Comparison of ENCODE assay signal across 18 mouse cellular contexts in genomic region chr11:58096160-58096559, GRCm38 (mm10). TPM values are rescaled to one million over a fixed set of nuclear protein-coding genes. Genes with fewer than 3 reads are reported as not detected.
DNase-seq lines count a peak whose midpoint lies in the region; ATAC-seq and TF ChIP-seq lines count a peak whose summit lies in the region.
"Had no signal": no experiment of that assay in that cellular context is flagged by ENCODE, and none has a peak within 500 bp of the region (broad histone marks: within the 10 kb centered on the region; RNA-seq: fewer than 3 reads in every experiment).

No protein-coding gene starts in this region.

- peak overlapping the region; percentile 1; the same call in 1 of the 2 replicates for H3K27ac ChIP-seq in liver, embryonic 15.5 days (replicated peaks)
- no peak overlapping the region for H3K27ac ChIP-seq in liver, embryonic 12.5 days
- H3K27ac ChIP-seq in thymus, adult 2 months (ENCODE audit: control insufficient read depth, insufficient read depth, low read length) = peak overlapping the region; percentile 68
- H3K27ac ChIP-seq: forebrain, embryonic 15.5 days; midbrain, embryonic 12.5 days had no signal

- TF ChIP-seq CTCF in thymus, adult 2 months (IDR thresholded peaks at IDR 0.05; ENCODE audit: borderline replicate concordance, control insufficient read depth, extremely low read depth, insufficient read depth, low read length, poor library complexity) = no peak

- H3K9ac ChIP-seq in liver, embryonic 15.5 days = no peak overlapping the region
- H3K9ac ChIP-seq in liver, embryonic 12.5 days = no peak overlapping the region
- H3K9ac ChIP-seq: forebrain, embryonic 15.5 days; heart, embryonic 12.5 days; midbrain, embryonic 12.5 days had no signal

- WGBS in liver, embryonic 15.5 days (ENCODE audit: insufficient replicate concordance) = 43% methylated on average over 5 of the region's 5 CpGs
- 55% methylated on average over 5 of the region's 5 CpGs for WGBS in liver, embryonic 12.5 days (ENCODE audit: insufficient replicate concordance)
- 13% methylated on average over 5 of the region's 5 CpGs for WGBS in thymus, adult 2 months

- TF ChIP-seq POLR2A in thymus, adult 2 months (IDR thresholded peaks at IDR 0.05; ENCODE audit: control insufficient read depth, extremely low read depth, insufficient read depth, low read length, poor library complexity) = 0 out of 2 replicates have a peak, but pooled peaks have one; percentile 21

- H3K27me3 ChIP-seq in liver, embryonic 15.5 days = peaks cover 46% of the 10 kb centered on the region
- H3K27me3 ChIP-seq in liver, embryonic 12.5 days (replicated peaks) = peaks cover 55% of the 10 kb centered on the region
- H3K27me3 ChIP-seq in thymus, adult 2 months (ENCODE audit: control insufficient read depth, insufficient read depth, low read length) = no peaks in the 10 kb centered on the region
- H3K27me3 ChIP-seq: heart, embryonic 12.5 days had no signal

- H3K9me3 ChIP-seq in liver, embryonic 15.5 days (replicated peaks) = no peaks in the 10 kb centered on the region
- H3K9me3 ChIP-seq in liver, embryonic 12.5 days (replicated peaks) = no peaks in the 10 kb centered on the region
- H3K9me3 ChIP-seq: forebrain, embryonic 15.5 days; heart, embryonic 12.5 days; midbrain, embryonic 12.5 days had no signal

- peak; percentile 78 for DNase-seq in CD4-positive, CD25-positive, alpha-beta regulatory T cell, adult 2 months (ENCODE audit: low read depth, low spot score)
- peak; percentile 74 for DNase-seq in thymus, adult 2 months
- DNase-seq in urinary bladder, postnatal 36 days (ENCODE audit: low spot score in 2 of 2) = no peak
- no peak for DNase-seq in gastrocnemius, postnatal 25 days
- DNase-seq in layer of hippocampus, postnatal 36 days = no peak
- DNase-seq: embryo, embryonic 11 days; gastrocnemius, adult 2 months; heart, postnatal 4 days; kidney, postnatal 10 days had no signal

- H3K4me2 ChIP-seq in liver, embryonic 15.5 days = no peak overlapping the region
- H3K4me2 ChIP-seq in liver, embryonic 12.5 days = no peak overlapping the region
- H3K4me2 ChIP-seq: forebrain, embryonic 15.5 days; heart, embryonic 12.5 days; midbrain, embryonic 12.5 days had no signal

- no peak for ATAC-seq in liver, embryonic 15.5 days (ENCODE audit: insufficient read depth)
- no peak for ATAC-seq in liver, embryonic 12.5 days
- peak; percentile 95 for ATAC-seq in inflammation-experienced regulatory T-cells, adult 6 months
- ATAC-seq: forebrain, embryonic 15.5 days had no signal

- H3K36me3 ChIP-seq in liver, embryonic 15.5 days (replicated peaks) = no peaks in the 10 kb centered on the region
- no peaks in the 10 kb centered on the region for H3K36me3 ChIP-seq in liver, embryonic 12.5 days
- H3K36me3 ChIP-seq in thymus, adult 2 months (ENCODE audit: control insufficient read depth, insufficient read depth, low read length) = no peaks in the 10 kb centered on the region
- H3K36me3 ChIP-seq: forebrain, embryonic 15.5 days; heart, embryonic 12.5 days; midbrain, embryonic 12.5 days had no signal

- H3K4me1 ChIP-seq in liver, embryonic 15.5 days (replicated peaks) = peaks cover 23% of the 10 kb centered on the region
- H3K4me1 ChIP-seq in liver, embryonic 12.5 days = peaks cover 22% of the 10 kb centered on the region
- peaks cover 22% of the 10 kb centered on the region for H3K4me1 ChIP-seq in thymus, adult 2 months (replicated peaks; ENCODE audit: control insufficient read depth, insufficient read depth, low read length)

- H3K4me3 ChIP-seq in liver, embryonic 15.5 days (replicated peaks) = no peak overlapping the region
- no peak overlapping the region for H3K4me3 ChIP-seq in liver, embryonic 12.5 days
- no peak overlapping the region for H3K4me3 ChIP-seq in thymus, adult 2 months (ENCODE audit: control insufficient read depth, insufficient read depth, low read length)
- H3K4me3 ChIP-seq: forebrain, embryonic 15.5 days; gastrocnemius, adult 2 months; heart, embryonic 12.5 days; midbrain, embryonic 12.5 days had no signal

RNA-seq across cellular contexts. Expression of gene Gm12248, which starts 3.2 kb away (rescaled TPM):
- not detected in 2 replicates for polyA plus RNA-seq in liver, embryonic 15.5 days (2015; fragmentation: Nextera tagmentation; extraction: Ambion mirVana)
- not detected in 2 replicates for polyA plus RNA-seq in liver, embryonic 12.5 days (2016; fragmentation: Nextera tagmentation; extraction: Ambion mirVana)
- polyA plus RNA-seq in inflammation-experienced regulatory T-cells, adult 6 months (2017; shearing (Covaris generic)) = under 1 TPM in 1 of 3 experiments, not detected in 2; 0.62 TPM
- polyA plus RNA-seq in thymus, adult 2 months (2012; rRNA removed) = 0.32 and 0.59 TPM in 2 replicates
- total RNA-seq in gastrocnemius, postnatal 25 days (2021) = not detected
- not detected for total RNA-seq in layer of hippocampus, postnatal 36 days (2021)
- total RNA-seq: gastrocnemius, adult 2 months; heart, postnatal 4 days; layer of hippocampus, postnatal 14 days; left cerebral cortex, postnatal 36 days had no signal
- polyA plus RNA-seq: forebrain, embryonic 15.5 days; heart, embryonic 12.5 days; midbrain, embryonic 12.5 days; neural tube, embryonic 11.5 days had no signal

RNA-seq across cellular contexts. Expression of gene Cnot8, which starts 7.8 kb away (rescaled TPM):
- 34.1 and 37.2 TPM in 2 replicates for polyA plus RNA-seq in liver, embryonic 15.5 days (2015; fragmentation: Nextera tagmentation; extraction: Ambion mirVana)
- polyA plus RNA-seq in liver, embryonic 12.5 days (2016; fragmentation: Nextera tagmentation; extraction: Ambion mirVana) = 50.5 and 51.8 TPM in 2 replicates
- 10 to 100 TPM; 78.6 to 90.1 (median 89.4) TPM for polyA plus RNA-seq in inflammation-experienced regulatory T-cells, adult 6 months (2017; shearing (Covaris generic))
- polyA plus RNA-seq in thymus, adult 2 months (2012; rRNA removed) = 158 and 192 TPM in 2 replicates
- 10 to 100 TPM; 28.5 to 30.6 TPM for total RNA-seq in gastrocnemius, postnatal 25 days (2021)
- total RNA-seq in layer of hippocampus, postnatal 36 days (2021) = 10 to 100 TPM; 53.2 to 55.0 TPM

Comparison
In these comparisons a context has a peak if more than half of its experiments do, and no peak if none do; other contexts are left out.
1. DNase-seq: peak in CD4-positive, CD25-positive, alpha-beta regulatory T cell, adult 2 months (single experiment) and thymus, adult 2 months (single experiment); none in urinary bladder, postnatal 36 days (0 of 2), gastrocnemius, postnatal 25 days (single experiment) and layer of hippocampus, postnatal 36 days (0 of 2).